Mouse (Mus musculus) 416B (cell line): ENCODE data around the gene Zfhx3.

Experiments
- DNase-seq: peaks from one replicate; pipeline ENCODE4 v3.0.0; 2011; ENCODE audit warnings: low read depth

Zfhx3 gene

GRCm38 (mm10) chr8:108241041-108241690 lies 298.7 kb downstream of the Zfhx3 start:
- DNase-seq = no peak

- no peak for DNase-seq
Measured at GRCm38 (mm10) chr8:108243270-108243669, 300.8 kb downstream of the Zfhx3 start.

GRCm38 (mm10) chr8:108244636-108245494 lies 302.4 kb downstream of the Zfhx3 start:
- no peak for DNase-seq

DNA sequence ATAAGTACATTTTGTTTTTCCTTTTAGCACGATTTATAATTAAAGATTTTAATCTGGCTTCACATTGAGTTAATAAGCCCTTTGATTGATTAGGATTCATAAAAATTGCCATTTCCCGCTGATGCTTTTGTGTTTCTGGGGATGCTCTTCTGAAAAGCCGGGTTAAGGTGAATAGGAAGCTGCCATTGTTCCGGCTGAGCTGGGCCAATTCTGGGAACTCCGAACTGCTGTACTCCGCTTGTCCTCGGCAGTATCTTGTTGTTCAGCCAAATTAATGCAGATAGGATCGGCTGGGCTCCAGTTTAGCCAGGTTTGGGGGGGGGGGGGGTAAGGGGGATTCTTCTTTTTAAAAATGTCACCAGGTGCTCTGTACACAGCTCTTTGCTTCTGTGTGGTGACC lies 303.1 kb downstream of the Zfhx3 start:
- no peak for DNase-seq

GRCm38 (mm10) chr8:108246035-108246933 lies 303.8 kb downstream of the Zfhx3 start:
- DNase-seq = no peak

- no peak for DNase-seq
Measured at GRCm38 (mm10) chr8:108246934-108247417, 304.5 kb downstream of the Zfhx3 start.

DNA sequence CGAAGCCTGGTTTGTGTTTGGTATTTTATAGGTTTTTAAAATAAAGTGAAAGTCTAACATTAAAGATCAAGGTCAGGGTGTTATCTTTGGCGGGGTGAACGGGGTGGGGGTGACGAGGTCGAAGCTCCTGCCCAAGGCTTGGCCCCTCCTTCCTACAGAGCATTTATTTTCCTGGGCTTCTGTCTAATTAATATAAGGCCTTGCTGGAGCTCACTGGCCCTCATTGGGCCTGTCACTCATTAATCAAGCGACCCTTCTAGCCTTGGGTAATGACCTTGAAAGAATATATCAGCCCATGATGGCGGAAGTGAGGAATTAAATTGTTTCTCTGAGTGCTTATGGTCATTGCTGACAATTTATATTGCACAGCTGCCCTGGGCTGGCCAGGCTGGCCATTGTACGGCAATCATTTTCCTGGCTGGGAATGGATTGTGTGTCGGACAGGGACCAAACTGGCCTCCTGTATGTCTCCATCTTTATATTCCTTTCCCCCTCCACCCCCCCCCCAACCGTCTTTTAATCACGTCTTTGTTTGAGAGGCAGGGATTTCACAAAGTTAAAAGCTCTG lies 322.2 kb downstream of the Zfhx3 start:
- DNase-seq = no peak

GRCm38 (mm10) chr8:108277960-108278359 lies 335.5 kb downstream of the Zfhx3 start:
- no peak for DNase-seq

- no peak for DNase-seq
Measured at GRCm38 (mm10) chr8:108281981-108282380, 339.5 kb downstream of the Zfhx3 start.

GRCm38 (mm10) chr8:108286117-108286516 lies 343.7 kb downstream of the Zfhx3 start:
- DNase-seq = no peak

DNA sequence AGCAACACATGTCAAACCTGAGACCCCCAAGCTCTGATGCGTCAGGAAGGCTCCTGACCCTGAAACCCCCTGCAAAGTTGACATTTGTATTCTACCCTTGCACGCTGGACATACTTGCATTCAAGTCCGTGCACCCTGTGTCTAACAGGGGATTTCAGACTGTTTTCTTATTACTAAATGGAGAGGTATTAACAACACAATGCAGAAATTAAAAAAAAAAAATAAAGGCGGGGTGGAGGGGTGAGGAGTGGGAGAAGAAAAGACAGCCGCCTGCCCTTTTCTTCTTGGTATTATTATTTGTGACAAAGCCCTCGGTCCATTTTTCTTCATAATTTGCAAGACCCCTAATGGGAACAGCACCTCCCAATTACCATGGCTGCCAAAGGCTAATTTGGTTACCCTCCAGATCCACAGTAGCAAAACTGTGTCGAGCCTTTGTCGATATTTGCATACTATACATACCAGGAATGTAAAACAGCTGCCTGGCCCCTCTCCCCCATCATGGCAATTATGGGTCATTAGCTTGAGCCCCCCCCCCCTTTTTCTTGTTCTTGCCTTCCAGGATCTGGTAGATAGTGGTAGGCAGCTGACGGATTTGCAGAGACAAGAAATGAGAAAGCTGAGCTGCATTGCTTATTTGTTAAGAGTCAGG lies 358.6 kb downstream of the Zfhx3 start:
- no peak for DNase-seq

- no peak for DNase-seq
Measured at GRCm38 (mm10) chr8:108301654-108302053, 359.2 kb downstream of the Zfhx3 start.

DNA sequence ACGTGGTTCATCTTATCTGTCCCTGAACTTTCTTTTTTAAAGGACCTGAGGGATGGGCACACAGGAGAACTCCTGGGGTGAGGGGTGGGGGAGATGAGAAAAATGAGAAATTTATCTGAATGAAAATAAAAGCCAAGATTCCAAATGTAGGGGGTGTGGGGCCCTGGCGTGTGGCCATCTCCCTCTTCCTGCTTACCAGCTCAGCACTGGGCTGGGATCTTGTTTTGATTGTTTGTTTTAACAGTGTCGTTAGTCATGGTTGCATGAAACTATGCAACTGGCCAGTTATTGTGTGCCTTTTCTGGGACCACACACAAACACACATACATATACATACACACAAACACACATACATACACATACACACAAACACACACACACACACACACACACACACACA lies 362.9 kb downstream of the Zfhx3 start:
- no peak for DNase-seq

GRCm38 (mm10) chr8:108309525-108310246 lies 367.2 kb downstream of the Zfhx3 start:
- no peak for DNase-seq

DNA sequence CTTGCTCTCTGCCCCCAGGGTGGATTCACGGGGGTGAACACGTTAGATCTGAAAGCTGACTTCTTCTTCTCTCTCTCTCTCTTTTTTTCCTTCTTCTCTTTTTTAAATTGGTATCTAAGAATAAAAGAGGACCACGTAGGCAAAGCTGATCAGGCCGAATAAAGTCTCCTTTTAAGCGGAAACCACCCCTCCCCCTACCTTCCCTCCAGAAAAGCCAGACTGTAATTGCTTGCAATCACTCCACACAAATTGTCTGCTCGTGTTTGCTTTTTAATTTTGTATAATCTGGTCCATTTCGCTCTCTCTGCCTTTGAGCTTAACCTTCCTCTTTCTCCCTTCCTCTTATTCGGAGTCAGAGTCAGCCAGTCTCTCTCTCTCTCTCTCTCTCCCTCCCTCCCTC lies 372.6 kb downstream of the Zfhx3 start:
- DNase-seq = no peak

DNA sequence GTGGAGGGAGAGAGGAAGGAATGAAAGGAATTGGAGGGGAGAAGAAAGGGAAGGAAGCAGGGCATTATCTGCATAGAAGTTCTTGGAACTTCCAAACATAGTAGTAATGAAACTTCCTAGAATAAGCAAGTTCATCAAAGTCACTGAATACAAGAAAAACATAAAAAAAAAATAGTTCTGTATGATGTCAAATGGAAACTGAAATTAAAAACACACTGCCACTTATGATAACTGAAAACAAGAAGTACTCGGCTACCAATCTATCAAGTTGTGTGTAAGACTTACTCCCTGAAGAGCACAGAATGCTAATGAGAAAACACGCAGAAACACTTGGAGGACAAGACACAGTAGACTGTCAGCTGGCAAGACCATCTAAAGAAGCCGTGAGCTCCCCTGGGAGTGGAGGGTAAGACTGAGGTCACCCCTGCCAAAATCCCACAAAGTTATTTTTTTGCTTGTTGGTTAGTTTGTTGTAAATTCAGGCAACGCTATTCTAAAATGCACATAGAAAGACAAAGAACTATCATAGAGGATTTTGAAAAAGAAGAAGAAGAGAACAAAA lies 375.2 kb downstream of the Zfhx3 start:
- DNase-seq = no peak

- DNase-seq = no peak
Measured at GRCm38 (mm10) chr8:108327711-108328110, 385.3 kb downstream of the Zfhx3 start.

GRCm38 (mm10) chr8:108348352-108348751 lies 405.9 kb downstream of the Zfhx3 start:
- DNase-seq = no peak

- no peak for DNase-seq
Measured at GRCm38 (mm10) chr8:108348776-108349175, 406.3 kb downstream of the Zfhx3 start.

DNA sequence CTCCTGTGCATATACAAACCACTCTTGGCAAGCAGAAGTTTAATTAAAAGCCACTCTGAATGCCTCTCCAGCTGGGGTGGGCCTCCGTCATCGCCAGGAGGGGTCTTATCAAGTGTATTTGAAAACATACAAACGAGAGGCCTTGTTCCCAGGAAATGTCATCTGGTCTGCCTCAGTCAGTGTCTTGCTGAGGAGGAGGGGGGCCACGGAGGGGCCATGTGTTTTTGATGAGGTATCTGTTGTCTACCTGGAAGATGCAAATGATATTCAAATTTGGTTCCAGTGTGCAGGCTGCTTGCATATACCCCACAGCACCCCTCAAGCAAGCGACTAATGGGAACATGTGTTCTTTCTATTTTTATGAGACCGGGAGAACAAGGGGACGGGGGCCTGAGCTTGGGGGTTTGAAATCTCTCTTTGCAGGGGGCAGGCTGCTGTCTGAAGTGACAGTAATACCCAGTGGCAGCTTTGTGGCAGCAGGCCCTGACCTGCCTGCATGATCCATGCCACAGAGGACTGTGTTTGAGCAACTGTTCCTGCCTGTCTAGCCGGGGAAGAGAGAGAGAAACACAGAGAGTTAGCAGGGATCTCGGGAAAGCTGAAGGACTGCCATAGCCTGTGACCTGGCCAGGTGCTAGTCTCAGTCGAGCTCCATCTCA lies 412.8 kb downstream of the Zfhx3 start:
- no peak for DNase-seq
